Mouse (Mus musculus) splenic B cell, adult 2 months (primary cell): ENCODE results near the gene Pop4.

Experiments
- DNase-seq: peaks from one replicate; pipeline ENCODE4 v3.0.0-alpha.2; 2011; ENCODE audit warnings: low read depth, low spot score
- H3K27me3 ChIP-seq: 2 replicates; pipeline ENCODE4 v1.6.1; 2012; ENCODE audit warnings: mild to moderate bottlenecking, low read length, moderate library complexity, mixed read lengths; ENCODE audit not compliant: control insufficient read depth, poor library complexity, insufficient read depth, severe bottlenecking
- H3K36me3 ChIP-seq: 2 replicates; pipeline ENCODE4 v1.6.1; 2012; ENCODE audit warnings: mild to moderate bottlenecking, low read length, moderate library complexity, mixed read lengths; ENCODE audit not compliant: control insufficient read depth, poor library complexity, insufficient read depth, severe bottlenecking

Gene Pop4

DNA sequence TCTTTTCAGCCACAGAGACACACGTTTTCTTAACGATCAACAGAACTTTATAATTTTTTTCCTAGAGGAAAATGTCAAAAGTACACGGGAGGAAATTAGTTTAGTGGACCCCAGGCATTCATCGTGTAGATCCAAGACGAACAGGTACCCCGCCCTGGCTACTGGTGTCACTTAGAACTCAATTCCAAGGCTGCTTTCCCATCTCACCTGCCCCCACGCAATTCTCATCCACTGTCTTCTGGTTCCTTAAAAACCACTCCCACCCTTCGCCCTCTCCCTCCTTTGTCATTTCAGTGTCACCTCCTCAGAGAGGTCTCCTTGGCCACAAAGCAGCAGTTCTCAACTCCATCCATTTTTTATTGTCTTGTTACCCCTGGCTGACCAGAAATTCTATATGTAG is 42.9 kb downstream of the Pop4 start:
- Histone ChIP-seq H3K36me3 (no peaks in the 10 kb centered on the region), H3K27me3 (no peaks in the 10 kb centered on the region)
- DNase-seq = no peak

DNA sequence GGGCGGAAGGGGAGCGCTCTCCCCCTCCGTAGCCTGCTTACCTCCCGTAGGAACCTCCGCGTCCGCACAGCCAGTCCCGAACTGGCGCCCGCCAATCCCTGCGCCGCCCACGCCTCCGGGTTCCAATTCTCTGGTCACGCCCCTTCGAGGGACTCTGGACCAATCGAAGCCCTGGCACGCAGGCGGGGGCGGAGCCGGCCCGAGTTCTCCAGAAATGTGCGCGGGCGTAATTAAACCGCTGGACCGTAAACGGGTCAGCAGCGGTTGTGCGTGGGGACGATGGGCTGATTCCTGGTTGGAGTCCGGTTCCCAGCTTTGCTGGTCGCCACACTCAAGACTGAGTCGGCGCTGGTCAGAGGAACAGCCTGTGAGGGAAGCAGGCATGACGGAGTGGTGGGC is 43.3 kb downstream of the Pop4 start, which contains the start of gene Plekhf1:
Gene Plekhf1 (minus strand): TSS at position 117 of the 399 bp plus-strand sequence.
- no peaks in the 10 kb centered on the region for H3K36me3 ChIP-seq
- peak; percentile 67 for DNase-seq
- H3K27me3 ChIP-seq = no peaks in the 10 kb centered on the region

DNA sequence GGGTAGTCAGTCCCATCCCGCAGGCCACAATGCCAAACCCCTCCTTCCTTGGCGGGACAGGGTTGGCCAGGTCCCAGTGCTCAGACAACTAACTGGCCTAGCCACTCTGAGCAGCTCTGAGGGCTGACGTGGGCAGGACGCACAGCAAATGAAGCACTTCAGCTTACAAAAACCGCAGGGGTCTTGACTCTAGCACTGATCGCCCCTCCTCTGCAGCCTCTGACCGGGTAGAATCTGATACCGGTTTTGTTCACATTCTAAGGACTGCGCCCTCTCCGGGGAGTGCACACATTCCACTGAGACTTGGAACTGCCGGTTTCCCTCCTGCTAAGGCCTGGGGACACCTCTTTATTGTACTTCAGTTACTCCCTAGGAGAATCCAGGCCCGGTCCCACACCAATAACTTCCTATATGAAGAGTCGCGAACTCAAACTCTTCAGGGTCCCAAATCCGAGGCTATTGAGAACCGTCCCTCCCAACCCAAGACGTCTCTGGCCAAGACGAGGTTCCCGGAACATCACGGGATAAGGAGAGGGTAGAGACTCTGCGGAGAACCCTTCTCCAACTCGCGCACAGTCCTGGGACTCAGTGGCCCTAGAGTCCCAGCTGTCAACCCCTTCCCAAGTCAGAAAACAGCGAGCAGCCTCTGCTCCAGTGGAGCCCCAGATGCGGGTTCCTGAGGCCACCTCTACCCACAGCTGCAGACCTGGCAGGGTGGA is 43.9 kb downstream of the Pop4 start:
- no peaks in the 10 kb centered on the region for H3K27me3 ChIP-seq
- DNase-seq = peak; percentile 17
- H3K36me3 ChIP-seq = no peaks in the 10 kb centered on the region

DNA sequence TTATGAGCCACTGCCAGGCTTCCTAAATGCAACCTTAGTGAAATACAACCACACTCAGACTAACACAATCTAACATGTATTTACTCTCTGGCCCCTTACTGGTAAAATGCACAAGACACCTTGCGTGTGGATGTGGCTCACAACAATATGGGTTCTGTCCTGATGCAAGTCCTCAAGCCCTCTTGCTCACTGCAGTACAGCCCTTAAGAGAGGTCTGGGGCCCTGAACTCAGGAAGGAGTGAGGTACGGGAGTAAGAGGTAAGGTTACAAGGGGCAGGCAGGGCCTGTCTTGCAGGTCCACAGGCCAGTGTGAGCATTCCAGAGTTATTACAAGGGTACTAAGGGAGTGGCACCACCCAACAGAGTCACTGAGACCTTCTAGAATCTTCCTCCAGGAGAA is 45.0 kb downstream of the Pop4 start:
- no peaks in the 10 kb centered on the region for H3K27me3 ChIP-seq
- no peak for DNase-seq
- H3K36me3 ChIP-seq = no peaks in the 10 kb centered on the region

DNA sequence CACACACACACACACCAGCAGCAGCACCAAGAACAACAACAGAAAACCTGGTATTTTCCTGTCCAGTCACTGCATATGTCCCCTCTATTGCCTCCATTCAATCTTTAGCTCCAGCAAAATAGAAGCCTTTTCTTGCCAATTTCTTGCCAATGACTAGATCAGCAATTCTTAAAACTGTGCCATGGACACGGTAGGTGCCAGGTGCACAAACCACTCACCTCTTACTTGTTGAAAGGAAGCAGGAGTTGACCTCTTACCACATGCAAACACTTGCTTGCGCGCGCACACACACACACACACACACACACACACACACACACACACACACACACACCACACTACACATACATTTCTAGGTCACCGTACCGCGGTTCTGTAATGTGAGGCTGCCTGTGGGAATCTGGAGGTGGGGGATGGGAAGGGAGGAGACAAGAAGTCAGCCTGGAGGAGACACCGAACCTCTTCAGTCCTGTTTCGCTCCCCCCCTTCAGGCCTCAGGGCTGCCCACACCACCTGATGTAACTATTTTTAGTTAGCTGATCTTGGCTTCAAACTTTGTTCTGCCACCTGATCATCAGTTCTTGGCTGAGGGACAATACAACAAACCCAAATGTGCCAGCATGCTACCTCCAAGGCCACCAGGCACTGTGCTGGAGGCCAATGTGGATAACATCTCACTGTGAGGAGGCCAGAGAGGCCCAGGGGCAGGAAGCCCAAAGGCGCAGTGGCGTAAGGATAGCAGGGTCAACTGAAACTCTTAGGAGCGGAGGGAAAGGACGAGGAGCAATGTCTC is 46.5 kb downstream of the Pop4 start:
- DNase-seq = no peak
- no peaks in the 10 kb centered on the region for H3K27me3 ChIP-seq
- H3K36me3 ChIP-seq = no peaks in the 10 kb centered on the region

DNA sequence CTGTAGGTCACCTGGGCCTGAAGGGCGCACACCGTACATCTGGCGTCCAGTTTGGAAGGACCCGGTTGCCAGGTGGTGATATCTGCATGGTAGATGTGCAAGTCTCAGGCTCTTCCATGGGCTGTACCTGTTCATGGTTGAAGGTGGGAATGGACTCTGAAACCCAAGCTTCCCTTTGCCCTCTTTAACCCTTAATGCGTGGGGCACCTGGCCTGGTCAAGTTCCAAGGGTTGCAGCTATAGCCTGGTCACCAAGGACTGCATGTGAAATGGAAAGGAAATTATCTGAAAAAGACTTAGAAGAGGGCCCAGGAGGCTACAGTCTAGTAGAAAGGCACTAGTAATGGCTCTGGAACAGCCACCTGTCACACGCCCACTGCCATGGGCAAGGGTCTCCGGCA is 50.4 kb downstream of the Pop4 start:
- Histone ChIP-seq H3K27me3 (no peaks in the 10 kb centered on the region), H3K36me3 (no peaks in the 10 kb centered on the region)

DNA sequence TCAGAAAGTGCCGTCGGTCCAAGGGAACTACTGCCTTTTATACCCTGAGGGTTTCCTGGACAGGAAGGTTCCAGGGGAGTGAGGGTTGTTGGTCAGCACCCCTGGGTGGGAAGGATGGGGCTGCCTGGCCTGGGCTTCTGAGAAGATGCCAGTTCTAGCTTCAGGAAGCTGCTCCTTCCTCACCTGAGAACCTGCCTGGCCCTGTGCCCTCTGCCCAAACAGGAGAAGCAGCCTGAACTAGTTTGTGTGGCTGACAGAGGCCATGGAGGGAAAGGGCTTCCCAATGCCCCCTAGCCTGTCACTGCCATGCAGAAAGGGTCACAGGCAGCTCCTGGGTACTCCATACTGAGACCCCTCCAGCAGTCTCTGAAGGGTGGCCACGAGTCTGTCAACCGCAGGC is 51.7 kb downstream of the Pop4 start:
- no peak for DNase-seq
- Histone ChIP-seq H3K36me3 (no peaks in the 10 kb centered on the region), H3K27me3 (no peaks in the 10 kb centered on the region)

More for the DNA sequence above, 50.4 kb downstream of the Pop4 start:
- no peak for DNase-seq

DNA sequence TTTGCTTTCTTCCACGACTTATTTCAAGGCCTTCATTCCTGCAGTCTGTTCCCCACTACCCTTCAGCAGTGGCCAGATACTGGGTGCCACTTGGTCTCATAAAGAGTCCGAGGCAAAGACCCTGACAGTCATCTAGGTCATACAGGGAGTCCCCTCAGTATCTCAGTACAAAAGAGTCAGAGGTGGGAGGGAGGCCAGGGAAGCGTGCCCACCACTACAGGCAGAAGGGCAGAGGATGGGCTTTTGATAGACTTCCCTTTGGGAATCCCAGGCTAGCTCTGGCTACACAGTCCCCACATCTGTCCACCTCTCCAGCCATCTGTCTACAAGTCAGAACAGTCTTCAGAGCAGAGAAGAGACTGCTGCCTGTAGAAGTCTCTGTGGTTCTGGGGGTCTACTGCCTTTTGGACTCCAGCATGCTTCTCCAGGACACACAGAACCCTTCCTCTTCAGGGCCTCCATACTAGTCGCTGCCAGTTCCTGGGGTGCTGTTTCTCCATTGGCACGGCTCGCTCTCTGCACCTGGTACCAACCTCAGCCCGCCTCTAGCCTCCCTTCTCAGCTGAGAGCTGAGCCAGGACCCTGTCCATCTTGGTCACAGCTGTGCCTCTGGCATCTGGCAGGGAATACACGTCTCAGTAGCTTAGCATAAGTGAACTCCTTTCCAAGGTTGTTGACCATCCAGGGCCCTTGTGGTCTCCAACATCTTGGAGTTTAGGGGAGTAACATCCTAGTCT is 52.4 kb downstream of the Pop4 start:
- Histone ChIP-seq H3K36me3 (no peaks in the 10 kb centered on the region), H3K27me3 (no peaks in the 10 kb centered on the region)
- DNase-seq = no peak

DNA sequence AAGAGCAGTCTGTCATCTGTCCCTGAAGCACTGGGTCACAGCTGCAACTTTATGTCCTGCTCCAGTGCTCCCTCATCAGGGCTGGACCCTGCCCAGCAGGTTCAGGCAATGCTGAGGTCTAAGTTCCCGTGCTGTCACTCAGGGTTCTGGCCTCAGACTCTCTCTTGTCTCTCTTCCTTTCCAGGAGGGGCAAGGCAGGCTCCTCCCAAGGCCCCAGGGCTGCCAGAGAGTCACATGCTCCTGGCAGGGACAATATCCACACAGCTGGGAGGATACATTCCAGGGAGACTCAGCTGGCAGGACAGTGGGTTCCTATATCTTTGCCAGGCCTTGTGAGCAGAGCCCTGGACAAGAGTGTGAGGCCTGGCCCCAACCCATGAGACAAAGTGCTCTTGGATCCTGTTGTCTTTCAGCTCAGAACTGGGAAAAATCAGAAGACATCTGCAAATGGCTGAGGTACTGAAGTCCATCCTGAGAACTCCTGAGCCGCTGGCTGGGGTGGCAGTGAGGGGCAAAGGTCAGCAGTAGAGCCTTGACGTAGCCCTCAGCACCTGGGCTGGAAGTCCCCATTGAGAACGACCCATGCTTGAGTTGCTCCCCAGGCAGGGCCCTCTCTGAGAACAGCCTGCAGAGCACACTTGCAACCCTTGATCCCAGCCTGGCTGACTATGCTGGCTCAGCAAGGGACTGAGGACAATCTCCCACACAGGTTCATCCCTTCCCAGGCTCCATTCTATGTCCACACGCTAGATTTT is 53.6 kb downstream of the Pop4 start:
- DNase-seq = no peak
- H3K36me3 ChIP-seq = no peaks in the 10 kb centered on the region
- no peaks in the 10 kb centered on the region for H3K27me3 ChIP-seq

DNA sequence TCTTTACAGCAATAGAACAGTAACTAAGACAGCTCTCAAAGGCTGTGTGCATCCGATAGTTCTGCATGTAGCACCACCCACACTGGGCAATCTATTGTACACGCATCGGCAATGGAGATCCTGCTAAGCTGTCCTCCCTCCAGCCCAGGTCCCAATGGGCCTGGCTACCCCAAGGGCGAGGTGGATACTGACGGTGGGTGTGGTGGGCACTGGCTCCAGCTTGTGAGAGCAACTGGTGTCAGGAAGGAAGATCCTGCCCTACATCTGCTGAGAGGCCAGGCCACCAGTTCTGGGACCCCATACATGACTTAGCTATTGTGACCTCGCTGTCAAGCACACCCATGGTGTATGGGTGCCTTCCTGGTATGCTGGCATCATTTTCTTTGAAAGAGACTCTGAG is 55.5 kb downstream of the Pop4 start:
- H3K27me3 ChIP-seq = no peaks in the 10 kb centered on the region
- no peaks in the 10 kb centered on the region for H3K36me3 ChIP-seq
- no peak for DNase-seq

DNA sequence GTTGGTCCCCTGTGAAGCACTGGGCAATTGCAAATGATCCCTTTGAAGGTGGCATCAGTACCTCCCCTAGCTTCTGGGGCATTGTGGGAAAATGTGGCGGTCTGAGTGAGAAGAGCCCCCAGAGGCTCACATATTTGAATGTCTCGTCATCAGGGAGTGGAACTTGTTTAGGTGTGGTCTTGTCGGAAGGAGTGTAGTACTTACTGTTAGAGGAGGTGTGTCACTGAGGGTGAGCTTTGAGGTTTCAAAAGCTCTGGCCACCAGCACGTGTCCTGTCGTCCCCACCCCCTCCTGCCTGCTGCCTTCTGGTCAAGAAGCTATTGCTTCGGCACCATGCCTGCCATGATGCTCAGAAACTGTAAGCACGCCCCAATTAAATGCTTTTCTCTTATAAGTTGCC is 55.9 kb downstream of the Pop4 start:
- Histone ChIP-seq H3K36me3 (no peaks in the 10 kb centered on the region), H3K27me3 (no peaks in the 10 kb centered on the region)
- no peak for DNase-seq

DNA sequence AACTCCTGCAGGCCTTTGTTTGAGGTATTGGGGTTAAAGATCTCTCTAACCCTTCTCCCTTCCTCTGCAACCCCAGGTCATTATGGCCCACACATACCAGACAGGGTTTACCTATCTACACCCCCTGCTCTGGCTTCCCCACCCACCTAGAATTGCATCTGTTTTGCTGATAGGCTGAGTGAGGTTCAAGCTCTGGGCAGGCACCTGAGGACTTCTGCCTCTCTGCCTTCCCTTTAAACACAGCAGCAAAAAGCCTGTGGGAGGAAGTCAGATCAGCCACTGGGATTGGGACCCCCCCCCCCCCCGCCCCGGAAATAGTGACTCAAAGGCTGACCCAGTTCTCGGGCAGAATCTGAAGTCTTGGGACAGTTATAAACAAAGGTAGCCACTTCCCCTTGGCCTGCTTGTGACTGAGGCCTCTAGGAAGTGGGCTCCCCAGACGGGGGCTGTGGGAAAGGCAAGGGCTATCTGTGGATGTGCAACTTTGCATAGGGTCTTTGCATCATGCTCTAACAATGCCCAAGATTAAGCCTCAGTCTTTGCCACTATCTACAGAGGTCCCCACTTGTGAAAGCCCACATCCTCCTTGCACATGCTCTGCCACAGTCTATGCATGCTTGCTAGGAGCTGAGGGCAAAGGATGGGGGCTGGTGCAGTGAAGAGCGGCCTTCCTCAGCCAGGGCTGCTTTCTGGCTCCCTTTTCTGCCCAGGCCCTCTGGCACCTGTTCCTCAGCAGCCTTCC is 56.6 kb downstream of the Pop4 start:
- Histone ChIP-seq H3K36me3 (no peaks in the 10 kb centered on the region), H3K27me3 (no peaks in the 10 kb centered on the region)
- no peak for DNase-seq

DNA sequence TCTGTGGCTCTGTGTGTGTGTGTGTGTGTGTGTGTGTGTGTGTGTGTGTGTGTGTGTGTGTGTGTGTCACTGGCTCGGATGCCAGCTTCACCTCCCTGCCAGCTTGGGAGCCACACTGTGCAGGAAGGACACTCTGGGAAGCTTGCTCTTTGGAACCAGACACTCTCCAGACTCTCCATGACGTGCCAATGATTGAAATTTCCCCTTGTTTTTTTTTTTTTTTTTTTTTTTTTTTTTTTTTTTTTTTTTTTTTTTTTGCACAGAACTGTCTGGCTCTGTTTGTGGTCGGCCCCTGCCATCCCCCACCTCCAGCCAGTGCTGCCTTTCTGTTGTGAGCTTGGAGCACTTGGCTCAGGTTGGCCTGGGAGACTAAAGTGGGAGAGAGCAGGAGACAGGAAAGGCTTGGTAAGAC is 58.6 kb downstream of the Pop4 start:
- Histone ChIP-seq H3K27me3 (no peaks in the 10 kb centered on the region), H3K36me3 (no peaks in the 10 kb centered on the region)
- DNase-seq = no peak
